Mouse (Mus musculus) CH12.LX (cell line): Measurements from ENCODE around the gene Cysltr2. TPM values are rescaled to one million over a fixed set of nuclear protein-coding genes. Genes with fewer than 3 reads are reported as not detected.
A peak's percentile ranks its signal among the peaks of the same experiment; 100 is the strongest.

Experiments used
- DNase-seq: peaks from one replicate; pipeline ENCODE4 v3.0.0-alpha.2; 2013; ENCODE audit errors: extremely low read depth
- H3K27ac ChIP-seq: 2 replicates; pipeline ENCODE4 v1.5.1; 2012; ENCODE audit warnings: low read depth, mild to moderate bottlenecking, control low read depth, moderate library complexity; ENCODE audit not compliant: insufficient read depth
- H3K27me3 ChIP-seq: replicated peaks from 2 replicates; pipeline ENCODE3; 2012; ENCODE audit warnings: inconsistent platforms
- H3K36me3 ChIP-seq, 2 experiments: replicated peaks in 1 of 2; 2 replicates each; pipeline versions ENCODE3 to v1.6.1; 2012; ENCODE audit warnings: inconsistent platforms in 1 of 2, low read length in 1 of 2, mild to moderate bottlenecking in 1 of 2, mixed read lengths in 1 of 2, moderate library complexity in 1 of 2; ENCODE audit not compliant: control insufficient read depth in 1 of 2, insufficient read depth in 1 of 2
- H3K4me1 ChIP-seq, 2 experiments: 2 replicates each; pipeline ENCODE4 v1.6.1; 2012; ENCODE audit warnings: inconsistent platforms in 1 of 2, moderate library complexity in 1 of 2; ENCODE audit not compliant: insufficient read depth in 2 of 2, control insufficient read depth in 1 of 2
- H3K4me2 ChIP-seq: 2 replicates; pipeline ENCODE4 v1.6.1; 2012; ENCODE audit warnings: low read depth, mild to moderate bottlenecking, control low read depth; ENCODE audit not compliant: poor library complexity, insufficient read depth, severe bottlenecking
- H3K4me3 ChIP-seq, 3 experiments: fragments of 150-350 bp in 1 of 3; sonication (generic) in 1 of 3; replicated peaks in 1 of 3; 2 replicates each; pipeline versions ENCODE3 to v1.5.1; 2011 to 2012; ENCODE audit warnings: low read depth in 2 of 3, low read length in 2 of 3, mild to moderate bottlenecking in 2 of 3, moderate library complexity in 2 of 3, control low read depth in 1 of 3, improper control_type of control experiment in 1 of 3, inconsistent platforms in 1 of 3, mixed read lengths in 1 of 3; ENCODE audit not compliant: poor library complexity in 1 of 3
- H3K79me2 ChIP-seq: replicated peaks from 2 replicates; pipeline ENCODE4 v1.6.1; 2012; ENCODE audit warnings: mild to moderate bottlenecking, moderate library complexity; ENCODE audit not compliant: control insufficient read depth, poor library complexity, insufficient read depth, severe bottlenecking; ENCODE audit errors: extremely low read depth
- H3K9ac ChIP-seq: 2 replicates; pipeline ENCODE4 v1.6.1; 2012; ENCODE audit warnings: low read depth, mild to moderate bottlenecking, control low read depth, moderate library complexity; ENCODE audit not compliant: insufficient read depth
- H3K9me3 ChIP-seq: replicated peaks from 2 replicates; pipeline ENCODE3; 2012; ENCODE audit warnings: low read length, inconsistent platforms, mixed read lengths
- BHLHE40 ChIP-seq: IDR thresholded peaks from 2 replicates; pipeline ENCODE4 v1.6.1; 2011; ENCODE audit warnings: mild to moderate bottlenecking, low read depth, low read length, improper control_type of control experiment
- CTCF ChIP-seq, 2 experiments: IDR thresholded peaks in 1 of 2; conservative IDR thresholded peaks in 1 of 2; 2 replicates each; pipeline ENCODE4 v1.5.1; 2011 to 2012; ENCODE audit warnings: low read depth in 2 of 2, low read length in 2 of 2, improper control_type of control experiment in 1 of 2, inconsistent platforms in 1 of 2, mild to moderate bottlenecking in 1 of 2, moderate library complexity in 1 of 2
- E2F4 ChIP-seq: IDR thresholded peaks from 2 replicates; pipeline ENCODE4 v1.6.1; 2011; ENCODE audit warnings: low read depth, low read length, improper control_type of control experiment; ENCODE audit not compliant: insufficient replicate concordance
- ELF1 ChIP-seq: IDR thresholded peaks from 2 replicates; pipeline ENCODE4 v1.6.1; 2014; ENCODE audit warnings: low read depth, mild to moderate bottlenecking, inconsistent platforms, low read length, improper control_type of control experiment
- EP300 ChIP-seq: IDR thresholded peaks from 2 replicates; pipeline ENCODE4 v1.6.1; 2011; ENCODE audit warnings: low read length, improper control_type of control experiment
- GABPA ChIP-seq: IDR thresholded peaks from 2 replicates; pipeline ENCODE4 v1.6.1; 2012; ENCODE audit warnings: low read depth, low read length, improper control_type of control experiment, inconsistent platforms; ENCODE audit not compliant: insufficient replicate concordance
- HCFC1 ChIP-seq: IDR thresholded peaks from 2 replicates; pipeline ENCODE4 v1.6.1; 2012; ENCODE audit warnings: low read depth, mild to moderate bottlenecking, inconsistent platforms, low read length, improper control_type of control experiment
- IRF4 ChIP-seq: IDR thresholded peaks from 2 replicates; pipeline ENCODE4 v1.6.1; 2014; ENCODE audit warnings: low read depth, mild to moderate bottlenecking, inconsistent platforms, low read length, improper control_type of control experiment
- KAT2A ChIP-seq: IDR thresholded peaks from 2 replicates; pipeline ENCODE4 v1.6.1; 2012; ENCODE audit warnings: low read length, improper control_type of control experiment, inconsistent platforms; ENCODE audit not compliant: insufficient replicate concordance
- MAFK ChIP-seq: IDR thresholded peaks from 2 replicates; pipeline ENCODE4 v1.6.1; 2011; ENCODE audit warnings: low read length, improper control_type of control experiment; ENCODE audit not compliant: insufficient replicate concordance
- MAX ChIP-seq: IDR thresholded peaks from 2 replicates; pipeline ENCODE4 v1.6.1; 2011; ENCODE audit warnings: low read length, improper control_type of control experiment
- MAZ ChIP-seq: IDR thresholded peaks from 2 replicates; pipeline ENCODE4 v1.6.1; 2012; ENCODE audit warnings: low read depth, mild to moderate bottlenecking, inconsistent platforms, low read length, improper control_type of control experiment, moderate library complexity
- MEF2A ChIP-seq: IDR thresholded peaks from 2 replicates; pipeline ENCODE4 v1.6.1; 2014; ENCODE audit warnings: low read depth, mild to moderate bottlenecking, inconsistent platforms, low read length, improper control_type of control experiment, borderline replicate concordance
- MXI1 ChIP-seq: IDR thresholded peaks from 2 replicates; pipeline ENCODE4 v1.6.1; 2011; ENCODE audit warnings: mild to moderate bottlenecking, low read depth, low read length, improper control_type of control experiment
- MYC ChIP-seq: IDR thresholded peaks from 2 replicates; pipeline ENCODE4 v1.6.1; 2011; ENCODE audit warnings: low read depth, mild to moderate bottlenecking, improper control_type of control experiment, low read length
- NELFE ChIP-seq: IDR thresholded peaks from 2 replicates; pipeline ENCODE4 v1.6.1; 2011; ENCODE audit warnings: low read depth, low read length, improper control_type of control experiment
- NRF1 ChIP-seq: IDR thresholded peaks from 2 replicates; pipeline ENCODE4 v1.6.1; 2014; ENCODE audit warnings: low read depth, mild to moderate bottlenecking, inconsistent platforms, low read length, improper control_type of control experiment, moderate library complexity
- POLR2A ChIP-seq: IDR thresholded peaks from 2 replicates; pipeline ENCODE4 v1.6.1; 2011; ENCODE audit warnings: low read depth, mild to moderate bottlenecking, improper control_type of control experiment, low read length
- POLR2AphosphoS2 ChIP-seq: IDR thresholded peaks from 2 replicates; pipeline ENCODE4 v1.6.1; 2011; ENCODE audit warnings: low read depth, low read length, improper control_type of control experiment
- RAD21 ChIP-seq: IDR thresholded peaks from 2 replicates; pipeline ENCODE4 v1.6.1; 2011; ENCODE audit warnings: low read depth, mild to moderate bottlenecking, low read length, improper control_type of control experiment, moderate library complexity
- RCOR1 ChIP-seq: conservative IDR thresholded peaks from 2 replicates; pipeline ENCODE4 v1.6.1; 2012; ENCODE audit warnings: low read depth, mild to moderate bottlenecking, inconsistent platforms, low read length, improper control_type of control experiment
- SIN3A ChIP-seq: IDR thresholded peaks from 2 replicates; pipeline ENCODE4 v1.6.1; 2012; ENCODE audit warnings: low read length, improper control_type of control experiment, inconsistent platforms
- SMC3 ChIP-seq: IDR thresholded peaks from 2 replicates; pipeline ENCODE4 v1.6.1; 2011; ENCODE audit warnings: low read depth, low read length, improper control_type of control experiment
- TBP ChIP-seq: conservative IDR thresholded peaks from 2 replicates; pipeline ENCODE4 v1.6.1; 2011; ENCODE audit warnings: low read depth, low read length, improper control_type of control experiment
- TCF12 ChIP-seq: IDR thresholded peaks from 2 replicates; pipeline ENCODE4 v1.6.1; 2014; ENCODE audit warnings: low read depth, mild to moderate bottlenecking, inconsistent platforms, low read length, improper control_type of control experiment
- UBTF ChIP-seq: IDR thresholded peaks from 2 replicates; pipeline ENCODE4 v1.6.1; 2012; ENCODE audit warnings: low read depth, mild to moderate bottlenecking, inconsistent platforms, low read length, improper control_type of control experiment, moderate library complexity
- USF2 ChIP-seq: conservative IDR thresholded peaks from 2 replicates; pipeline ENCODE4 v1.6.1; 2011; ENCODE audit warnings: low read depth, low read length, improper control_type of control experiment
- ZC3H11A ChIP-seq: IDR thresholded peaks from 2 replicates; pipeline ENCODE4 v1.6.1; 2012; ENCODE audit warnings: low read depth, mild to moderate bottlenecking, inconsistent platforms, low read length, improper control_type of control experiment
- ZNF384 ChIP-seq: IDR thresholded peaks from 2 replicates; pipeline ENCODE4 v1.6.1; 2012; ENCODE audit warnings: low read depth, low read length, improper control_type of control experiment, inconsistent platforms
- dilution Hi-C: fragments of 300-500 bp; cut with MboI; formaldehyde crosslinking; loops from 2 replicates; pipeline ENCODE4 v1.14.3; 2020; ENCODE audit warnings: low sequenced_read_pairs; ENCODE audit not compliant: extremely low pct_unique_long_range_greater_than_20kb, extremely low pct_ligation_motif_present
- in situ Hi-C: fragments of 300-500 bp; cut with MboI; formaldehyde crosslinking; loops from 3 replicates; pipeline ENCODE4 v1.14.3; 2019; ENCODE audit warnings: low sequenced_read_pairs, low pct_ligation_motif_present, low pct_unique_long_range_greater_than_20kb, mixed read lengths
- polyA plus RNA-seq: library from polyadenylated mRNA; unstranded; fragments of >175 nt; gene quantifications from 2 replicates; pipeline ENCODE4 v1.2.1, GENCODE M21; 2012; ENCODE audit warnings: low read depth; ENCODE audit not compliant: insufficient read length
- total RNA-seq, 2 experiments: library from RNA; depleted of rRNA; stranded (reverse); fragments of 300-350 nt in 1 of 2; fragments of >200 nt in 1 of 2; gene quantifications; 2 replicates each; pipeline ENCODE4 v1.2.3; 2012 to 2014

Gene Cysltr2
- total and polyA plus RNA-seq, 3 experiments: 0.47 to 2.0 (median 0.89) TPM

DNA sequence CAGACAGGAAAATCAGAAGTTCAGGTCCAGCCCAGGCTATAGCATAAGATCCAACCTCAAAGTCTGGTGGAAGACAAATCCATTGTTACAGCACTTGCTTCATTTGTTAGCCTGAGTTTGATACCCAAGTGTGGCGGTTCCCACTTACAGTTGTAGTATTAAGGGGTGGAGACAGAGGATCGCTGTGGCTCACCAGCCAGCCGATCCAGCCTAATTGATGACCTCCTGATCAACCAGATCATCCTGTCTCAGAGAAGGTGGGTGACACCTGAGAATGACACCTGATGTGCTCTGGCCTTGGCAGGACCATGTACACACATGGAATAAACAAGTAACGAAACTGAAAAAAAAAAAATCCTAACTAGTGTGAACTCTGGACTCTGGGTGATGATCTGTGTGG lies 47.1 kb downstream of the Cysltr2 start:
- Histone ChIP-seq H3K9me3 (peaks cover 4% of the 10 kb centered on the region), H3K79me2 (no peaks in the 10 kb centered on the region)
- TF ChIP-seq MAX: no peak
- no peak for TF ChIP-seq SIN3A
- TF ChIP-seq NRF1: no peak
- TF ChIP-seq POLR2AphosphoS2: no peak
- no peak for TF ChIP-seq USF2
- TF ChIP-seq MXI1: no peak
- no peak for TF ChIP-seq BHLHE40
- no peak for TF ChIP-seq ZNF384
- no peak for TF ChIP-seq MAZ
- TF ChIP-seq MYC: no peak
- TF ChIP-seq ZC3H11A: no peak
- no peak for TF ChIP-seq POLR2A
- TF ChIP-seq CTCF (conservative IDR thresholded peaks at IDR 0.05 in 1 of 2, IDR thresholded peaks at IDR 0.05 in 1 of 2; ENCODE audit: low read depth in 2 of 2, low read length in 2 of 2): no peak
- no peak for TF ChIP-seq EP300
- no peak for TF ChIP-seq TCF12
- no peak for TF ChIP-seq RCOR1
- TF ChIP-seq, all 38 proteins: peak for 0
- Histone ChIP-seq H3K9ac (no peak overlapping the region), H3K4me2 (no peak overlapping the region), H3K27me3 (no peaks in the 10 kb centered on the region), H3K4me1 (peaks cover 3 to 12% of the 10 kb centered on the region in 2 experiments), H3K27ac (no peak overlapping the region), H3K36me3 (no peaks in the 10 kb centered on the region), H3K4me3 (no peak overlapping the region)
- in situ Hi-C loops: loop anchor here (5.0 to 10.0 kb wide), 3 partner anchors 120 to 310 kb away; no protein-coding TSS in a partner anchor
- dilution Hi-C loops: no loop called here
- DNase-seq: no peak

DNA sequence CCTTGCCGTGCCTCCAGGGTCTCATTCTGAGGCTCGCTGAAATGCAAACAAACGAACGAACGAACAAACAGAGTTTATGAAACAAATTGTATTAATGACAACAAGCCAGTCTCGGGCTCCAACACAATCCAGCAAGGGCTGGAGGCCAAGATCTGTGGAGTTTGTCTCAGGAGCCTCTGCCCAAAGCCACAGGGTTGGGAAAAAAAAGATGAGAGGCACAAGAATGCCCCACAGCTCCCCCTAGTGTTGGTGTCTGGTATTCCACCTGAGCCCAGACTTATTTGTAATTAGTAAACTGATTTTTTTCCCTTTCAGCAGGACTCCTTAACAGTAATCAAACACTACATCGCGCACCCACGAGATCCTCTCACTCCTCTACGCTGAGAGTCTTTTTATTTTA lies 48.6 kb downstream of the Cysltr2 start:
- Histone ChIP-seq H3K9me3 (peaks cover 4% of the 10 kb centered on the region), H3K79me2 (no peaks in the 10 kb centered on the region), H3K9ac (no peak overlapping the region), H3K4me1 (peaks cover 3 to 12% of the 10 kb centered on the region in 2 experiments), H3K4me2 (no peak overlapping the region), H3K36me3 (no peaks in the 10 kb centered on the region), H3K27me3 (no peaks in the 10 kb centered on the region), H3K4me3 (no peak overlapping the region), H3K27ac (no peak overlapping the region)
- dilution Hi-C loops (no loop called here), in situ Hi-C loops (loop anchor here (5.0 to 10.0 kb wide), 3 partner anchors 118 to 308 kb away; no protein-coding TSS in a partner anchor)
- DNase-seq: peak; percentile 69
- TF ChIP-seq MAZ (no peak), ZC3H11A (peak; percentile 71), ZNF384 (peak; percentile 91), BHLHE40 (no peak), MAFK (no peak), RAD21 (peak; percentile 90), KAT2A (no peak), UBTF (no peak), GABPA (no peak), HCFC1 (no peak), TCF12 (no peak), MXI1 (no peak), ELF1 (no peak), NRF1 (no peak), MAX (no peak), E2F4 (no peak), RCOR1 (no peak), CTCF (conservative IDR thresholded peaks at IDR 0.05 in 1 of 2, IDR thresholded peaks at IDR 0.05 in 1 of 2; ENCODE audit: low read depth in 2 of 2, low read length in 2 of 2) (peak; percentile 85 to 89), MEF2A (no peak), TBP (no peak), SMC3 (peak; percentile 86), NELFE (no peak), IRF4 (peak; percentile 56; the same call in 1 of the 2 replicates)
